Mouse (Mus musculus): ENCODE results near the gene Rimbp3. TPM values are rescaled to one million over a fixed set of nuclear protein-coding genes. Genes with fewer than 3 reads are reported as not detected.
"Not testable (repeated sequence)": the region's sequence is repeated elsewhere in the genome, so short reads cannot be mapped to it uniquely, and the experiment has no call there.

Gene Rimbp3
- not detected for total RNA-seq (2021)
- long read RNA-seq, experiment 1 = 0 reads
- long read RNA-seq, experiment 2 = 0 reads

DNA sequence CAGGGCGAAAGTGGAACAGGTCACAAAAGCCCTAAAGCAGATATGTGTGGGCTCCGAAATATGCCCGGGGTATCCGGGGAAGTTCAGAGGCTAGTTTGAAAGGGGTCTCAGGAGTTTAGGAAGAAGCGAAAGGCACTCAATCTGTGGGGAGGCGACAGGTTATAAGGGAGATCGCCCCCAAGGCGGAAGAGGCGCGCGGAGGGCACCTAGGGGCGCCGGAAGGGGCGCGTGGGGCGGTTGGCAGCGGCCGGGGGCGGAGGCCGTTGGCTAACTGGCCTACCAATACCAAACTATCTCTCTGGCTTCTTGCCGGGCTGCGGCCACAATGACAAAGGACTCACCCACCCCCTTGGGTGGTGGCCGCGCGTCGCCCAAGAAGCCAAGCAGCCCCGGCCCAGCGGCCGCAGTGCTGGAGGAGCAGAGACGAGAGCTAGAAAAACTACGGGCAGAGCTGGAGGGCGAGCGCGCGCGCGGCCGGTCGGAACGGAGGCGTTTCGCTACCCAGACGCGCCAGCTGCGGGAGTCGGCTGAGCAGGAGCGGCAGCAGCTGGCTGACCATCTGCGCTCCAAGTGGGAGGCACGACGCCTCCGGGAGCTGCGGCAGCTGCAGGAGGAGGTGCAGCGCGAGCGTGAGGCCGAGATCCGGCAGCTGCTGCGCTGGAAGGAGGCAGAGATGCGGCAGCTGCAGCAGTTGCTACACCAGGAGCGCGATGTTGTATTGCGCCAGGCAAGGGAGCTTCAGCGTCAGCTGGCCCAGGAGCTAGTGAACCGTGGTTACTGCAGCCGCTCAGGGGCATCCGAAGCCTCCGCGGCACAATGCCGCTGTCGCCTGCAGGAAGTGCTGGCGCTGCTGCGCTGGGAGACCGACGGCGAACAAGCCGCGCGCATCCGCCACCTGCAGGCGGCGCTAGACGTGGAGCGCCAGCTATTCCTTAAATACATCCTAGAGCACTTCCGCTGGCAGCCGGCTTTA is at the start of gene Rimbp3:
Gene Rimbp3 (plus strand): TSS at position 215 of the 973 bp plus-strand sequence.
- DNase-seq = peak; percentile 88 to 92

DNA sequence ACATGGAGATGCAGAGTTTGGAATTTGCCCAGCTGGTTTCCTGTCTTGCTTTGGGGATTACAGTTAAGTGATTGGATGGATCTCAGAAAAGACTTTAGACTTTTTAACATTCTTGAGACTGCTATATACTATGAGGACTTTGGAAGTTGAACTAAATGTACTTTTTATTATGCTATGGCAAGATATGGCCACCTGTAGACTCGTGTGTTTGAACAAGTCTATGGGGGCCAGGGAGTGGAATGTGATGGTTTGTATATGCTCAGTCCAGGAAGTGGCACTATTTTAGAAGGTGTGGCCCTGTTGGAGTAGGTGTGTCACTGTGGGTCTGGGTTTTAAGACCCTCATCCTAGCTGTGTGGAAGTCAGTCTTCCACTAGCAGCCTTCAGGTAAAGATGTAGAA is 42.9 kb upstream of the Rimbp3 start:
- DNase-seq = not testable (repeated sequence)

DNA sequence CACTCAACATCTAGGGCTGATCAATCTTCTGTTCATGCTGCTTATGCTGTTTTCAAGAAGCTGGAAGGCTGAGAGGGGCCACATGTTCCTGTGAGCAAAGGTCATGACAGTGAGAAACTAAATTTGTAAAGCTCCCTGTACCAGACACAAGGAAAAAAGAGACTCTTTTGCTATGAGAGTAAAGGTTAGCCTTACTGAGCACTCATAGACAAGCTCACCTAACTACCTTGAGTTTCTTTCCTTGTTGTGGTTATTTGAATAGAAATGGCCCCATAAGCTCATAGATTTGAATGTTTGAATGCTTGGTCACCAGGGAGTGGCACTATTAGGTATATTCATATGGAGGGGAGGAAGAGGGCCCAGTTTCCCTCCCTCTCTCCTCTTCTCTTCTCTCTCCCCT is 41.2 kb upstream of the Rimbp3 start:
- DNase-seq = no peak

DNA sequence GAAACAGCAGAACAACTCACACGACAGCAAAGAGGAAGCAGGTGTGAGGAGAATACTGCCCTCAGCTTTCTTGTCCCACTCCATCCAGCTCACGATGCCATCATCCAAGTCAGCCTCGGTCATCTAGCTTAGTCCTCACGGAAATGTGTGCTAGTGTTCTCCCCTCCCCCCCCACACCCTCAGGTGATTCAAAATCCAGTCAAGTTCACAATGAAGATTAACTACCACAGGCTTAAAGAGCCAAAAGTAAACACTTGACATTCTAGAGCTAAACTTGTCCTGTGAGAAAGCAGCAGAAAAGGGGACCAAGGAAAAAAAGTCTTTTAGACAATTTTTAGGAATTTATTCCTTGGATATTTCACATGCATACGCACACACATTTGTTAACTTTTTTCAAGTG is 40.4 kb upstream of the Rimbp3 start:
- no peak for DNase-seq

DNA sequence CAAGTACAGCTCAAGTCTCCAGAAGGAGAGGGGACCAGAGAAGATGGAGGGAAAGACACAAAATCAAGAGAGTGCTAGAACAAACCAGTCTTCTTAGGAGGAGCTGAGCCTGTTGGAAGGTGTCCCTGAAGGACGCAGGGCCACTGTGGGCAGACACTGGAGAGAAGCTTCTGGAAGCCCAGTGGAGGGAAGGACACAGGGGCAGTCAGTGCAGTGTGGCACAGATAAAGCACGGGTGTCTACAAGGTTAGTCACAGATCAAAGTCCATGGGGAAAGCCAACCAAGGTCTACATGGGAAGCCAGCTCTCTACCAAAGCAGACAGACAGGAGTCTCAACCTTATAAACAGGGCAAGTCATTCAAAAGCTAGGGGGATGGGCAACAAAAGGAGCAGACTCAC is 32.6 kb upstream of the Rimbp3 start:
- DNase-seq = peak; percentile 16 to 46

DNA sequence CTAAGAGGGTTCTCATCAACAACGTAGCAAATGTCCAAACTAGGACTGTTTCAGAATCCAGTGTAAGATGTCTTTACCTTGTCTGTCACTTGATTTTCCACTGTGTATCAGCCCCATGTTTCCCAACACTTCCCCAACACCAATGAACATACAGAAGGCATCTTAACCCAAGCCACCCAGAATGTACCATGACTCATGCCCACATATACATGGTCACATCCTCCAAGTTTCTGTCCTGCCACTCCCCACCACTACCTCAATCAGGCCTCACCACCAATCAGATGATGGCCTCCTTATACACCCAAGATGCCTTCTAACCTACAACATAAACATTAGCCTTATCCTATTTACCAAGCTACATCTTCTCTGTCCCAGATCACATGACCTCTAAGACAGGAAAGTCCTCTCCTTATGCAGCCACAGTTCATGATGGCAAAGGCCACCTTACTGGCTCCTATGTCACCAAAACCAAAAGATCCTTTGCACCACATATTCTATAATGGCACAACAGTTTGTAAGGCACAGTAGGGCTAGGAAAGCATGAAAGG is 30.7 kb upstream of the Rimbp3 start:
- no peak for DNase-seq

DNA sequence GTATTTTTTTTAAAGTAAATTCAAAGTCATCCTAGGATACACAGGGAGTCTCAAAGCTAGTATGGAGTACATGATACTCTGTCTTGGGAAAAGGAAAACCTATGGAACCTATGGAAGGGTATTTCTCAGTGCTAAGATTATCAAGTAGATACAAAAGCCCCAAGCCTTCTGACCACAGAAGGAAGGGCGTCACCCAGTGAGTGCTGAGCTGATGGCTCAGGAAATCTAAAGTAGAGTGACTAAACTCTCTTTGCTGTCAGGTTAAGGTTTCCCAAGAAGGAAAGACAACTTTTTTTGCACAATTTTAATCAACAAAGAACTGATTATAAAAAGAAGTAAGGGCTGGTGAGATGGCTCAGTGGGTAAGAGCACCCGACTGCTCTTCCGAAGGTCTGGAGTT is 28.7 kb upstream of the Rimbp3 start:
- DNase-seq = no peak

DNA sequence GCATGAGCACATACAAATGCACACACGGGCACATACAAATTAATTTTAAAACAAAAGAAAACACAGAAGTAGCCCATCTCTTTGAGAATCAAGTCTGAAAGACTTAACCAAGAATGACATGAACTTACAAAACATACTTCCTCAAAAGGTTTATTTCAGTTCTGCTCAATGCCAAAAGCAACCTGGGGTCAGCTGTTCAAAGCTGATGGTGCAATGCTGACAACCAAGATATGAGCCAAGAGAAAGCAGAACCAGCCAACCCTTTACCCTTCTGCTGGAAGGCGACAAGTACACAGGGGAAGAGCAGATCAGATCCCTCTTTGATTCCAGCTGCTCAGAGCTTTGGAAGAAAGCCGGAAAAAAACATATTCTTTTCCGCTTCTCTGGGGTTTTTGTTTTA is 27.0 kb upstream of the Rimbp3 start:
- DNase-seq = peak in 1 of 2 experiments; percentile 40

DNA sequence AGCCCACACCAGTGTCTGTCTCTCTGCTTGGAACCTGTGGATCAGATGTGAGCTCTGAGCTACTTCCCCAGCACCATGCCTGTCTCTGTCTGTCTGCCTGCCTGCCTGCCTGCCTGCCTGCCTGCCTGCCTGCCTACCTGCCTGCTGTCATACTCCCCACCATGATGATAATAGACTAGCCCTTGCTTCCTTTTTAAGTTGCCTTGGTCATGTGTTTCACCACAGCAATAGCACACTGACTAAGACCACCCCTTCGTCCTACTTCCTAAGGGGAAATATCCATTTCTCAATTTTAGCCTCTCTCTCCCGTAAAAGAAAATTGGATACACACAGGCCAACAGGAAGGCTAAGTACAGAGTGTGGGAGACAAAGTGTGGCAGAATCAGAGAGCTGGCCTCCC is 26.3 kb upstream of the Rimbp3 start:
- no peak for DNase-seq

DNA sequence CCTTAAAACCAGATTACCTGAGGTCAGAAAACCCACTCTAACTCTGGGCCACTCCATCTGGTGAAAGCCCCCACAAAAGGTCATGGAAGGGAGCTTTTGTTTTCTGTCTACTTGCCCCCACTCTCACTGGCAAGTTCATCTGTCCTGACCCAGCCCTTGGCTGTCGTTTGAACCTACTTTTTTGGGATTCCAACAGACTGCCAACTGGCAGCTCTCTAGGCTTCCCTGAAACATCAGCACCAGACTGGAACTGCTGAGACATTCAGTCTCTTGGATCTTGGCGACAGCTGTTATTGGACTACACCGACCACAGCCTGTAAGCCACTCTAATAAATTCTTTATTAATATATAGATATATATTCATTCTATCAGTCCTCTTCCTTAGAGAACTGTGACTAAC is 25.4 kb upstream of the Rimbp3 start:
- no peak for DNase-seq

DNA sequence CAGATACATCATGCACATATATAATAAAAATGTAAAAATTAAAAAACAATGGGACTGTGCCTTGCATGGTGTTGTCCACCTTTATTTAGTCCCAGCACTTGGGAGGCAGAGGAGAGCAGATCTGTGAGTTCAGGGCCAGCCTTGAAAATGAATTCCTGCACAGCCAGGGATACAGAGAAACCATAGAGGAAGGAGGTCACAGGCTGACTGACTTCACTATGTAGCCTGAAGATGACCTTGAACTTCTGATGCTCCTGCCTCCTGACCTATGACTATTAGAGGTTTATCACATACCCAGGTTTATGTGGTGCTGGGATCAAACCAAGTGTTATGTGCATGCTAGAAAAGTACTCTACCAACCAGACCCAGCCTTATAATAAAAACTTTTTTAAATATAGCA is 22.9 kb upstream of the Rimbp3 start:
- DNase-seq = no peak

DNA sequence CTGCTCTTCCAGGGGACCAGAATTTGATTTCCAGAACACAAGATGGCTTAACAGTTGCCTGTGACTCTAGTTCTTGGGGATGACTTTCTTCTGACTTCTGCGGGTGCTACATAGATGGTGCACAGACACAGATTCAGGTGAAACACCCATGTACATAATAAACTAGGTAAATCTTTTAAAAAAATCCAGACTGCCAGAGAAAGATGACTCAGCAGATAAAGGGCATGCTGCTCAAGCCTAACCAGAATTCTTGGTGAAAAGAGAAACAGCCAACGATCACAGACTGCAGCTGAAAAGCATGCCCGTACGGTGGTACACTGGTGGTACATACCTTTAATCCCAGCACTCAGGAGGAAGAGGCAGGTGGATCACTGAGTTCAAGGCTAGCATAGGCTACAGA is 14.6 kb upstream of the Rimbp3 start:
- DNase-seq = no peak

DNA sequence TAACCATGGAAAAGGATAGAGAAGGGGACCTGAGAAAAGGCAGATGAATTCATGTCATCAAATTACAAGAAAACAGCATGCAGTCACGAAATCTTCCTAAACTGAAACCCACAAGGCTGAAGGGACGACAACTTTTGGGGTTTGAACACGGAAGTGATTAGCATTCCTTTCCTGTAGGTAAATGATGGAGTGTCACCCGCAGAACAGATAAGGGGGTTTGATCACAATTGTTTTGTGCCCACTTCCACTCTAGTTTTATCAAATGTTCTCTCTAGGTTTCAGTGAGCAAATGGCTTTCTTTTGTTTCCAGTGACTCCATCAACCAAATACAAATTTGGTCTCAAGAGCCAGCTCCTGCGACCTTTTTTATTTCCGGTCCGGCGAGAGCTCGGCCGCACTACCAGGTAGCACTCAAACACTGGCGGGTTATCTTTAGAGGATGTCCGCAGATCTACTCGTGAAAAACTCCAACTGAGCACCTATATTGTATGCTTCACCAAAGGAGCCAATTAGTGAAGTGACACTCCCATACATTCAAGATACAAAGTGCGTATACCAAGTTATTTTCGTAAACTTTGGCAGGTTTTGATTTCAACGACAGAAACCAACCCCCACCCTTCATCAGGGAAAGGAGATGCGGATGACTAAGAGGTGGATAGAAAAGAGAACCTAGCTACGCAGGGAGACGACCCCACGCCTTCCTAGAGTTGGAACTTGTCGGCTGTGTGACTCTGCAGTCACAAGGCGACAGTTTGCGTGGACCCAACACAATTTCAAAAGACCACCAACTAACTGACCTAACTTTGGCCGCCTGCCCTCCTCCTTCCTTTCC is 8.1 kb upstream of the Rimbp3 start:
- DNase-seq = no peak

DNA sequence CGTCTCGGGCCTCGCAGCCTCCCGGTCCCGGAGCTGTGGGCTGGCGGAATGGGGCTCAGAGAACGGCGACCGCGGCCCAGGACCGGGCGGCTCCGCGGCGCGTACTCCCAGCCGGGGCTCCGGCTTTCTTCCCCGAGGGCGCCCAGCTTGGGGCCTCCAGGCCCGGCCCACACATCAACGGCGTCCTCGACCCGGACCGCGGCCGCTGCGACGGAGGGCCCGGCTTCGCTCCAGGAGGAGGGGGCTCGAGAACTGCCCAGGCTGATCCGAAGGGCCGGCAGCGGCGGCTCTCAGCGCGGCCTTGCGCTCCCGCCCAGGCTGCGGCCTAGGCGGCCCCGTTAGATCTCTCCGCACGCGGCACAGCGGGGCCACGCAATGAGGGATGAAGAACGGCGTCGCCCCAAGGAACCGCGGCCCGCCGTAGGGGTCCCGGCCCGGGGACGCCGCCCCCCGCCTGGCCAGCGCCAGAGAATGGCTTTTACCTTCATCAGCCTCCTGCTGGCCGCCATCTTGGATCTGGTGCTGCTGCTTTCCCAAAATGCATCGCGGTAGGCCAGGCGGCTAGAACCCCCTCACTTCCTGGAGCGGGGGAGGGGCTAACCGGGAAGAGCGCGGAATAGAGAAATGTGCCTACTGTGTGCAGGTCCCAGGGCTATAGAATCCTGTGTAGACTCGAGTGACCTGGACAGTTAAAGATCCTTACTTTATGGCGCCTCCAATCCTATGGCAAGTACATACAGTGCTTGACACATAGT is 7.3 kb upstream of the Rimbp3 start:
- DNase-seq = peak; percentile 86 to 90

DNA sequence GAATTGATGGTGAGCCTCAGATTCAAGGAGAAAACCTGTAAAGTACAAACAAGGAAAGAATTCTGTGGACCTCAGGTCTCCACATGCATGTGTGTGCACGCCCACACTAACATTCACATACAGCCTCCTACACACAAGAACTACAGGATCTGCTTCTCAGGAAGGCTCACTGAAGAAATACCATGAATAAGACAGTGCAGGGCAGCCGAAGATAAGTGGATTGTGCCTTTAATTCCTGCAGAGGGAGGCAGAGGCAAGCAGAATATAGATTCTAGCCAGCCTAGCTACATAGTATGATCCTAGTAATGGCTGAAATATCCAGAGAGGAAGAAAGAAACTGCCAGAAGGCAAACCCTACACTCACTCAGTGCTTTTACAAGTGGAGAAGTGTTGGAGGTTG is 6.4 kb upstream of the Rimbp3 start:
- DNase-seq = no peak

DNA sequence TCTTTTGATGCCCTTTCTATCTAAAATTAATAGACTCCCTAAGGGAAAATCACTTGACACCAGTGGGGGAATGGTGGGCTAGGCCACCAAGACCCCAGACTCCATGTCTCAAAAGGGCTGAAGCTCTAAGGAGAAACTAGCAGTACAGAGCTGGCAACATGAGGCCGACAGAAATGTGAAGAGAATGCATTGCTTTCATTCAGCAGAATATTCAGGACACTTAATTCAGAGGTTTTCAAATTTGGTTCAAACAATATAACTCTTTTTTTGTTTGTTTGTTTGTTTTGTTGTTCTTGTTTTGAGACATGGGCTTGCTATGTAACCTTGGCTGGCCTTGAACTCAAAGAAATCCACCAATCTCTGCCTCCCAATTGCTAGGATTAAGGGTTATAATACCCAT is 5.9 kb upstream of the Rimbp3 start, which contains the start of gene Ube2l3:
Gene Ube2l3 (minus strand): TSS at position 101 of the 400 bp plus-strand sequence.
- DNase-seq = no peak

DNA sequence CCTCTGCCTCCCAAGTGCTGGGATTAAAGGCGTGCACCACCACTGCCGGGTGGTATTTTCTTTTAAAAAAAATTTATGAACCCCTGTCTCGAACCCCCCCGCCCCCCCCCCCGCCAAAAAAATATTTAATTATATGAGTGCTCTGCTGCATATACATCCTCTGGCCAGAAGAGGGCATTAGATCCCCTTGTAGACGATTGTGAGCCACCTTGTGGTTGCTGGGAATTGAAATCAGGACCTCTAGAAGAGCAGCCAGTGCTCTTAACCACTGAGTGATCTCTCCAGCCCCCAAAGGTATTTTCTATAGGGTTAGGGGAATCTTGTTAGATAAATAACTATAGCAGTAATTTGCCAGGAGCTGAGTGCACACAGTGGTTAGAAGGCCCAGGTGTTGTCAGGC is 3.4 kb upstream of the Rimbp3 start:
- peak in 1 of 2 experiments; percentile 44 for DNase-seq

DNA sequence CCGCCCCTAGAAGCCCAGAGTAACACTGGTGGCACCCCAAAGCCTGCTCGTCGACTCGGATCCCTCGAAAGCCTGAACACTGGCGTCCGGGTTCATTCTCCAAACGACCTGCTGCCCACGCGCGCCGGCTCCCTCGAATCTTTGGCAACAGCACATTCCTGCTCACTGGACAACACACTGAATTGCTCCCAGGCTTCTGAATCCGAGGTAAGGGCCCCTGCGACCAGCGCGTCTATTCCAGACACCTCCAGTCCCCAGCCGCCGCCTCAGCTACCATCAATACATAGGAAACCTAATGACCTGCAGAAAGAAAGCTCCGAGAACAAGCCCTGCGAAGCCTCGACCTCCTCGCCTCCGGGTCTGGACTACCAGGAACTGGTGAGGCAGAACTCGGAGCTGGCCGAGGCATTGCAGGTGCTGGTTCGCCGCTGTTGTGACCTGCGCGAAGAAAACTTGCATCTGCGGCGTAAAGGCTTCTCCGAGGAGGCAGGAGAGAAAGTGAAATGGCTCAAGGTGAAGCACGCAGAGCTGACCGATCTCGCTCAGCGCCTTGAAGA is 1.1 kb downstream of the Rimbp3 start:
- DNase-seq = peak in 1 of 2 experiments; percentile 28

DNA sequence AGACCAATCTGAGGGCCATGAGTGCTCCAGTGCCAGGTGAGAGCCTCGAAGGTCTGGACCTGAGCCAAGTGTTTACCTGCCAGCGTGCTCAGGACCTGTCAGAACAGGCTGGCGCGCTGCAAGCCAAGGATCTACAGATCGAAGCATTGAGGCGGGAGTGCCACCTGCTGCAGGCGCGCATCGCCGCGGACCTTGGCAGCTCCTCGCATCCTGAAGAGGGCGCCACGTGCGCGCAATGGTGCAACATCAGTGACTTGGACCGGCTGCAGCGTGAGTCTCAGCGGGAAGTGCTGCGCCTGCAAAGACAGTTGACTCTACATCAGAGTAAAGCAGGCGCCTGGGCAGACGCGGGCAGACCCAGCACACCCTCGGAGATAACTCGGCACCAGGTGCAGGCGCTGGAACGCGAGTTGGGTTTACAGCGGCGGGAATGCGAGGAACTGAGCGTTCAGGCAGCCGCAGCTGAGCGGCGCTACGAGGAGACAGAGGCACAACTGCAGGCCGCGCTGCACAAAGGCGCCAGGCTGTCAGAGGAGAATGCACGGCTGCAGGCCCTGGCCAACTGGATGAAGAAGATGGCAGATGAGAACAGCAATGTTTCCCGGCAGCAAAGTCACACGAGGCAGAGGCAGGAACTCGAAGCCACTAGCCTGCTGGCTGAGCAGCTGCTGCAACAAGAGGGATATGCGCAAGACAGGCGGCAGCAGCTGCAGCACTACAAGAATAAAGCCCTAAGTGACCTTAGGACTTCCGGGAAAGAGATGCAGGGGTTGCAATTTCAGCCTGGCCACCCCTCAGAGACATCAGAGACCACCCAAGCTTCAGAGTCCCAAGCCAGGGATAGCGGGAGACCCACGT is 1.8 kb downstream of the Rimbp3 start:
- peak; percentile 92 to 93 for DNase-seq

DNA sequence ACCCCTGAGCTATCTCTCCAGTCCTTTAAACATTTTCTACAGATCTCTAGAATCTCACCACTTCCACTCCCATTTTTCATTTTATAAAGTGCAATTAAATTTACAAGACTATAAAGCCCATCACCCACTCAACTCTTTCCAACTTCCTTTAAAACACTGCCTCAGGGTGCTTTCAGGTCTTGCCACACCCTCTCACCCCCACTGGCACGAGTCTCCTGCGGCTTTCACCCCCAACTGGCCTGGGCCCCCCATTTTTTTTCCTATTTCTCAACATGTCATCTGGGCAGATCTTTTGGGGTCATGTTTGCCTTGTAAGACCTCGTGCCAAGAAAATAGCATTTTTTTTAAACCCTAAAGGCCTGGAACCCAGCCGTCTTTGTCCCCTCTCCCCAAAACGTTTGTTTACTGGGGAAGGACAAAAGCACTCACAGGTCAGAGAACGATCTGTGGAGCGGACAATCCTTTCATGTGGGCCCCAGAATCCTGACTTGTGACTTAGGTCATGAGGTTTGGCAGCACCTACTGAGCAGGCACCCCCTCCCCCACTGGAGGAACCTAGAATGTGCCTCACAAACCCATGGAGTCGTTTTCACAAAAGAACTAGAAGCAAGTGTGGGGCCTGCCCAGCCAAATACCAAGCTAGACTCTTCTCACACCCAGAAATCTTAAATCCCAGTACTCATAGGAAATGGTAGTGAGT is 8.7 kb downstream of the Rimbp3 start:
- no peak for DNase-seq
